Mouse (Mus musculus) CH12.LX (cell line): ENCODE data around the gene Tnrc6b.
A peak's percentile ranks its signal among the peaks of the same experiment; 100 is the strongest.

Experiments used
- CTCF ChIP-seq, 2 experiments: IDR thresholded peaks in 1 of 2; conservative IDR thresholded peaks in 1 of 2; 2 replicates each; pipeline ENCODE4 v1.5.1; 2011 to 2012; ENCODE audit warnings: low read depth in 2 of 2, low read length in 2 of 2, improper control_type of control experiment in 1 of 2, inconsistent platforms in 1 of 2, mild to moderate bottlenecking in 1 of 2, moderate library complexity in 1 of 2
- MAFK ChIP-seq: IDR thresholded peaks from 2 replicates; pipeline ENCODE4 v1.6.1; 2011; ENCODE audit warnings: low read length, improper control_type of control experiment; ENCODE audit not compliant: insufficient replicate concordance

DNA sequence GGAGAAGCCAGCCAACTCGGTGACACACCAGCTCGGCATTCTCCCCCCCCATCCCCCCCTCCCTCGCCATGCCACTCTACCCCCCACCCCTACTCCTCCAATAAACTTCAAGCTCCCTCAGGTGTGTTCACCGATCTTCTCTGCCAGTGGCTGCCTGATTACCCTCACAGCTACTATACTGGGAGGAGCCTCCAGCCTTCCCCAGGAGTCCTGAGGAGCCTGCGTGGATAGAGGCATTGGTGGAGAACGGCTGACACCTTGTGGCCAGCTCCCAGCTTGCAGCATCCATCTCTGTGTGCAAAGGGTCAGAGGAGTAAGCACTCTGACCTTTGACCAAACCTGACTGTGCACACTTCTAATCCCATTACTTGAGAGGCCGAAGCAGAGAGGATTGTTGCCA, 6.8 kb upstream of the Tnrc6b start:
- TF ChIP-seq MAFK (no peak), CTCF (conservative IDR thresholded peaks at IDR 0.05 in 1 of 2, IDR thresholded peaks at IDR 0.05 in 1 of 2; ENCODE audit: low read depth in 2 of 2, low read length in 2 of 2) (peak; percentile 58 to 98)
